Mouse (Mus musculus): ENCODE measurements at regions not wholly inside any gene's neighbourhood (a gene's known extent, or its start where the extent isn't known, plus 50 kb on each side); places are given as distances from the start of the nearest gene placed in this dataset.

DNA sequence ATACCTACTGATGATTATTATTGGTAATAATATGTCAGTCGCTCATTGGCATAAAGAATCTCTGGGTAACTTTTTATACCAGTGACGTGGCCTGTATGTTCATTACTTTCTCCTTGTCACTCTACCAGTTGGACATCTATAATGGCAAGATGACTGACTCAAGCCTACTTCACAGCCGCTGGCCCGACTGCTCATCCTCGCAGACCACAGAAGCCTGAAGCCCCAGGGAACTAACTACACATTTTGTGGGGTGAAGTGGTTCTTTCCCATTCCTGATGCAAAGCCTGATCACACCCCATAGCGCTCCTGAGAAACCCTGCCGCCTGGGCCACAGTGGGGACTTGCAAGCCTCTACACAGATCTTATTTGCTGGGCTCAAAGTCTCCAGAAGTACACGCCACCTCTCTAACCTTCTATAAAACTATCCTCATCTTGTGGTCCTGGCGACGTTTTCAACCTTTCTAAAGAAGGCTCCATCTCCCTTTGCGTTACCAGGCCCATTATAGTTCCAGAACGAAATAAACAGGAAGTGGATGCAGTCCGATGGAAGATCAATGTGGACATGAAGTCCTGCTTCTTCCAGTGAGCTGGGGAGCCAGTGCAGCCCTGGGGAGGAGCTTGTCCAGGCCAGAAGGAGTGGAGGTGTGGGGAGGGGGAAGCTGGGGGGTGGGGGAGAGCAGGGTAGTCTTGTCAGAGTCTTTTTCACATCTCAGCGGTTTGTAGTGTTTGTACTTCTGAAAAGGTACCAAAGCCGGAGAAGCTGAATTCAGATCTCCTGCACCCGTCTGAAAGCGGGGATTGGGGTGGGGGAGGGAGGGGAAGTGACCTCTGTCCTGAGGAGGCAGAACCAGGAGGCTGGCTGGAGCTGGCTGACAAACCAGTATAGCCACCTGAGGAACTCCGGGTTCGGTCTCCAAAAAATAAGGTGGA, 84.9 kb downstream of the Irs2 start:
- Histone ChIP-seq H3K4me2 (ENCODE audit: low read depth, low read length) (no peak overlapping the region), H3K4me3 (ENCODE audit: low read depth, low read length) (no peak overlapping the region), H3K4me1 (ENCODE audit: control insufficient read depth, insufficient read depth, low read length) (peaks cover 62% of the 10 kb centered on the region), H3K27ac (replicated peaks; ENCODE audit: low read depth, low read length) (peak overlapping the region; percentile 83), H3K36me3 (ENCODE audit: control insufficient read depth, insufficient read depth, low read length) (no peaks in the 10 kb centered on the region), H3K9me3 (ENCODE audit: control insufficient read depth, low read length) (no peaks in the 10 kb centered on the region), H3K27me3 (replicated peaks; ENCODE audit: control insufficient read depth, insufficient read depth, low read length) (no peaks in the 10 kb centered on the region), H3K9ac (ENCODE audit: low read depth, low read length) (peak overlapping the region; percentile 23; the same call in 1 of the 2 replicates)
- DNase-seq (ENCODE audit: low spot score) (no peak), ATAC-seq (ENCODE audit: low read depth) (no peak)
- 42% methylated on average over 18 of the region's 19 CpGs for WGBS

DNA sequence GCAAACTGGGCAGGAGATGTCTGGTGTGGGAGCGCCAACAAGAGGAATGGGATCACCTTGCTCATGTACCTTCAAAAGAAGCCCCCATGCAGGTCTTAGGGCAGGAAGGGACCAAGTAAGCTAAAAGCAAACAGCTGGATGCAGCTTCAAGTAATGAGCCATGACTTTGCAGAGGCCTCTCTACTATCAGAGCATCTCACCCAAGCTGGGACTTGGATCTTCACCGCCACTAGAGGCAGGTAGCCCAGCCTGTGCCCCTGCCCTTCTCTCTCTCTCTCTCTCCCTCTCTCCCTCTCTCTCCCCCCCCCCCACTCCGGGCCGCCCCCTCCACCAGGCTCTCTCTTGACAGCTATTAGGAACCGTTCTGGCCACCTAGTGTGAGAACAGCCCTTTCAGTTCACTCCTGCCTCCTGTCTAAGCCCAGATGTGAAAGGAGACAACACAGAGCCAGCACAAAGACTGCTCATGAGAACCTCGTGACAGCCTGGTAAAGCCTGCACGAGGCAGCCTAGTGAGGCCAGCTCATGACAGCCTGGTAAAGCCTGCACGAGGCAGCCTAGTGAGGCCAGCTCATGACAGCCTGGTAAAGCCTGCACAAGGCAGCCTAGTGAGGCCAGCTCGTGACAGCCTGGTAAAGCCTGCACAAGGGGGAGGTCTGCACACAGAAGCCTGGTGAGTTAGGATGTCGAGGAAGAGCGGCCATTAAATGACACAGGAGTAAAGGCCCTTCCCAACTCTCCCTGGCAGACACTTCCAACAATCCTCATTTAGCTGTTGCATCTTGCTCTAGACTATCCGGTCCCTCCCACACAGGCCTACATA, 85.8 kb downstream of the Irs2 start:
- Histone ChIP-seq H3K9ac (ENCODE audit: low read depth, low read length) (no peak overlapping the region), H3K4me1 (ENCODE audit: control insufficient read depth, insufficient read depth, low read length) (peaks cover 59% of the 10 kb centered on the region), H3K4me3 (ENCODE audit: low read depth, low read length) (no peak overlapping the region), H3K27me3 (replicated peaks; ENCODE audit: control insufficient read depth, insufficient read depth, low read length) (no peaks in the 10 kb centered on the region), H3K4me2 (ENCODE audit: low read depth, low read length) (no peak overlapping the region), H3K9me3 (ENCODE audit: control insufficient read depth, low read length) (no peaks in the 10 kb centered on the region), H3K27ac (replicated peaks; ENCODE audit: low read depth, low read length) (no peak overlapping the region; the same call in 1 of the 2 replicates), H3K36me3 (ENCODE audit: control insufficient read depth, insufficient read depth, low read length) (no peaks in the 10 kb centered on the region)
- 44% methylated on average over 11 of the region's 12 CpGs for whole genome bisulfite sequencing
- no peak for DNase-seq (ENCODE audit: low spot score)
- no peak for ATAC-seq (ENCODE audit: low read depth)

DNA sequence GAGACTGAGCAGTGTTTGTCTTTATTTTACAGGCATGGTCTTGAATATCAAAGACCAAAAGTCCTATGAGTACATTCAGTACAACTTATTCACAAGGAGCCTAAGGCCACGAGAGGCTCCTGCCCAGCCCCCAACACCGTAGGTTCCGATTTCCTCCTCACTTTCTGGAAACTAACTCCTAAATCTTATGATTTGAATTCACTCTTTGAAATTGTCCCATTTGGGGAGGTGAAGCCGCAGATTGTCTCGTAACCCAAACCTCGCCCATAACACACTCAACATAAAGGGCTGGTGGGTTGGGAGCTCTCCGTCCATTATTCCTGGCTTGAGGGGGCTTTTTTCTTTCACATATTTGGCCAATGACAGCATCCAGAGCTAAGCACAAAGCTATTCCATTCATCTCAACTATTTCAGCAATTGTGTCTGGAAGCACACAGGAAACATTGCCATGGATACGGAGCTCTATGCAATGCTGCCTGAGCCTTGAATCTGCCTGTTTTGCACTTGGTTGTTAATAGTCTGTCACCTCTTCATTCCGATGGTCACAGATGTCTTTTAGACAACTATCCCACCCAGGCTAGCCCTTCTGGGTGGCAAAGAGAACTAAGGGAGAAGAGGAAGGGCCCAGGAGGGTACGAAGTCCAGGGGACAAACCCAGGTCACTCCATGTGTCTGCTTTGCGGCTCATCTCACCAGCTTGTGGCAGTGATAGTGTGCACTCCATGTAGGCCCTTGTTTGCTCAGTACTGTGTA, 86.6 kb downstream of the Irs2 start:
- no peak overlapping the region for H3K9ac ChIP-seq (ENCODE audit: low read depth, low read length)
- no peaks in the 10 kb centered on the region for H3K27me3 ChIP-seq (replicated peaks; ENCODE audit: control insufficient read depth, insufficient read depth, low read length)
- no peak overlapping the region; the same call in 1 of the 2 replicates for H3K27ac ChIP-seq (replicated peaks; ENCODE audit: low read depth, low read length)
- peak; percentile 53; the same call in 1 of the 2 replicates for ATAC-seq (ENCODE audit: low read depth)
- no peaks in the 10 kb centered on the region for H3K9me3 ChIP-seq (ENCODE audit: control insufficient read depth, low read length)
- H3K4me3 ChIP-seq (ENCODE audit: low read depth, low read length): no peak overlapping the region
- 30% methylated on average over 11 of the region's 11 CpGs for WGBS
- no peaks in the 10 kb centered on the region for H3K36me3 ChIP-seq (ENCODE audit: control insufficient read depth, insufficient read depth, low read length)
- no peak overlapping the region for H3K4me2 ChIP-seq (ENCODE audit: low read depth, low read length)
- H3K4me1 ChIP-seq (ENCODE audit: control insufficient read depth, insufficient read depth, low read length): peaks cover 55% of the 10 kb centered on the region
- peak; percentile 84 for DNase-seq (ENCODE audit: low spot score)

DNA sequence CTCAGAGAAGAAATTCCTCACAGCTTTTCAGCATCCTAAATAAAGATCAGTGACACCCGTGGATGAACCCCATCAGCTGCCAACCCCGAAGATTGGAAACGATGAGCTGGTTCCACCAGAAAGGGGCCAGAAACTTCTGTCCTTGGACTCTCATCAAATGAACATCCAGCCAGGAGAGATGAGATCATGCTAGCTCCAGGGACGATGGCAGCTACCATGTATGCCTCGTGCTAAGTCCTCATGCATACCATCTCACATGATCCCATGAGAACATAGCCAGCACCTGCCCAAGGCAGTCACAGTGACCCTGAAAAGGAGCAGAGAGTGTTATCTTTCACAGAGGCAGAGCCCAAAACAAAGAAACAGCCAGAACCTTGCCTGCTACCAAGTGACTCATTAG, 88.6 kb downstream of the Irs2 start:
- no peaks in the 10 kb centered on the region for H3K36me3 ChIP-seq (ENCODE audit: control insufficient read depth, insufficient read depth, low read length)
- ATAC-seq (ENCODE audit: low read depth) (no peak), DNase-seq (ENCODE audit: low spot score) (no peak)
- no peaks in the 10 kb centered on the region for H3K9me3 ChIP-seq (ENCODE audit: control insufficient read depth, low read length)
- no peaks in the 10 kb centered on the region for H3K27me3 ChIP-seq (replicated peaks; ENCODE audit: control insufficient read depth, insufficient read depth, low read length)
- H3K27ac ChIP-seq (replicated peaks; ENCODE audit: low read depth, low read length): no peak overlapping the region
- H3K9ac ChIP-seq (ENCODE audit: low read depth, low read length): no peak overlapping the region
- H3K4me3 ChIP-seq (ENCODE audit: low read depth, low read length): no peak overlapping the region
- peaks cover 35% of the 10 kb centered on the region for H3K4me1 ChIP-seq (ENCODE audit: control insufficient read depth, insufficient read depth, low read length)
- WGBS: 78% methylated on average over 5 of the region's 5 CpGs
- no peak overlapping the region for H3K4me2 ChIP-seq (ENCODE audit: low read depth, low read length)

DNA sequence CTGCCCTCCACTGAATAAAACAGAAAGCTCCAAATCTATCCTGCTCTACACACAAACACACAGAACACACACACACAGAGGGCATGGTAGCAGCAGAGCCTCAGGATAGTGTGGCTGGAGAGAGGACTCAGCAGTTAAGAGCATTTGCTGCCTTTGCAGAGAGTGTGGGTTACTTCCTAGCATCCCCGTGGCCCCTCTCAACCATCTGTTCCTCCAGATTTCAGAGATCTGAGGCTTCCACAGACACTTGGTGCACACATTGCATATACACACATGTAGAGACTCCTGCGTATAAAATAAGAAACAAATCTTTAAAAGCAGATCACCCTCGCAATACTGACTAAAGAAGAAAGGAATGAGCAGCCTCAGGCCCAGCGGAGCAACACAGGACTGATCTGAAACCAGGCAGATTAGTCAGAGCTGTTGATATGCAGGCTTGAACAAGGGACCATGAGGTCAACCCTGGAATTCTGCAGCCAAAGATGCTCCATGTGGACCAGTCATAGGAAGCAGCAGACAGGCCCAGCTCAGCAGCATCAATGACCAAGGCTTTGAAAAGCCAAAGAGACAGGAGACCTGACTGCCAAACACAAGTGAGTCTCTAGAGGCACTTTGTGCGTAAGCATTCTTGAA, 89.7 kb downstream of the Irs2 start:
- WGBS: 71% methylated on average over 5 of the region's 5 CpGs
- H3K27me3 ChIP-seq (replicated peaks; ENCODE audit: control insufficient read depth, insufficient read depth, low read length): no peaks in the 10 kb centered on the region
- no peak overlapping the region for H3K4me3 ChIP-seq (ENCODE audit: low read depth, low read length)
- peaks cover 26% of the 10 kb centered on the region for H3K4me1 ChIP-seq (ENCODE audit: control insufficient read depth, insufficient read depth, low read length)
- H3K4me2 ChIP-seq (ENCODE audit: low read depth, low read length): no peak overlapping the region
- H3K36me3 ChIP-seq (ENCODE audit: control insufficient read depth, insufficient read depth, low read length): no peaks in the 10 kb centered on the region
- DNase-seq (ENCODE audit: low spot score) (no peak), ATAC-seq (ENCODE audit: low read depth) (no peak)
- H3K27ac ChIP-seq (replicated peaks; ENCODE audit: low read depth, low read length): no peak overlapping the region
- no peak overlapping the region for H3K9ac ChIP-seq (ENCODE audit: low read depth, low read length)
- H3K9me3 ChIP-seq (ENCODE audit: control insufficient read depth, low read length): no peaks in the 10 kb centered on the region

DNA sequence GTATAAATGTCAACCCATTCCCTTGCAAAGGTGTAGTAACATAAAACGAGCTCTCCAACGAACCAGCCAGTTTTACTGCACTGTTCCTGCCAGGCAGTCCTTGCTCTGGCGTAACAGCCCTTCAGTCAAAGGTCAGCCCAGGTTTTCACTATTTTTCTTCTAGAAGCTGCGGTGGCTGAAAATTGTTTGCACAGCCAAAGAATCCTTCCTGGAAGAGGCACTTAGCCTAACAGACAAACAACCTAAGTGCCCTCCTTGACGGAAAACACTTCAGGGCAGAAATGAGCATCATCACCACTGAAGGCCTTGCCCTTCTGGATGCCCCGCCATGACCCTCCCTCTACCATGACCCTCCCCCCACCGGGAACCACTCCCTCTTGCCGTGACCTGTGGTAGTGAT, 93.6 kb downstream of the Irs2 start:
- ATAC-seq (ENCODE audit: low read depth) (no peak), DNase-seq (ENCODE audit: low spot score) (no peak)
- no peaks in the 10 kb centered on the region for H3K9me3 ChIP-seq (ENCODE audit: control insufficient read depth, low read length)
- H3K27me3 ChIP-seq (replicated peaks; ENCODE audit: control insufficient read depth, insufficient read depth, low read length): no peaks in the 10 kb centered on the region
- no peak overlapping the region for H3K4me2 ChIP-seq (ENCODE audit: low read depth, low read length)
- no peaks in the 10 kb centered on the region for H3K4me1 ChIP-seq (ENCODE audit: control insufficient read depth, insufficient read depth, low read length)
- no peak overlapping the region for H3K27ac ChIP-seq (replicated peaks; ENCODE audit: low read depth, low read length)
- H3K9ac ChIP-seq (ENCODE audit: low read depth, low read length): no peak overlapping the region
- WGBS: 75% methylated on average over 8 of the region's 8 CpGs
- no peaks in the 10 kb centered on the region for H3K36me3 ChIP-seq (ENCODE audit: control insufficient read depth, insufficient read depth, low read length)
- H3K4me3 ChIP-seq (ENCODE audit: low read depth, low read length): no peak overlapping the region

DNA sequence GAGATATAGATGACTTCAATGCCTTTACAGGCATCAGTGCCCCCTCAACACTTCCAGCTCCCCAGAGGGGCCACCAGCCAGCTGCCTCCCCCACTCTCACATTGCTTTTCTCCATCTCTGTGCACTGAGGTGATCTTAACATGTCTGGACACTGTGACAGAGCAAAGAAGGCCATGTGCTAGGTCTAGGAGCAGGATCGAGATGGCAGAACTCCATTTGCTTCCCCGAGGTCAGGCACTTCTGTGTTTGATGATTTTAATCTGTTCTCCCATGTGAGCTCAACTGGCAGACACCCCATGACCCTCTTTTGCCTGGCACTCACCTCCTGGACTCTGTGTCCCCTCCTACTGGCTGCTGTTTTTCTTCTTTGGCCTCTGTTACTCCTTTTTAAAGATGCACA, 95.8 kb downstream of the Irs2 start:
- DNase-seq (ENCODE audit: low spot score): no peak
- Histone ChIP-seq H3K4me3 (ENCODE audit: low read depth, low read length) (no peak overlapping the region), H3K27me3 (replicated peaks; ENCODE audit: control insufficient read depth, insufficient read depth, low read length) (no peaks in the 10 kb centered on the region), H3K27ac (replicated peaks; ENCODE audit: low read depth, low read length) (no peak overlapping the region), H3K9me3 (ENCODE audit: control insufficient read depth, low read length) (no peaks in the 10 kb centered on the region), H3K4me1 (ENCODE audit: control insufficient read depth, insufficient read depth, low read length) (no peaks in the 10 kb centered on the region), H3K36me3 (ENCODE audit: control insufficient read depth, insufficient read depth, low read length) (no peaks in the 10 kb centered on the region), H3K4me2 (ENCODE audit: low read depth, low read length) (no peak overlapping the region), H3K9ac (ENCODE audit: low read depth, low read length) (no peak overlapping the region)
- WGBS: 44% methylated on average over 2 of the region's 2 CpGs
- ATAC-seq (ENCODE audit: low read depth): no peak; the same call in 1 of the 2 replicates

DNA sequence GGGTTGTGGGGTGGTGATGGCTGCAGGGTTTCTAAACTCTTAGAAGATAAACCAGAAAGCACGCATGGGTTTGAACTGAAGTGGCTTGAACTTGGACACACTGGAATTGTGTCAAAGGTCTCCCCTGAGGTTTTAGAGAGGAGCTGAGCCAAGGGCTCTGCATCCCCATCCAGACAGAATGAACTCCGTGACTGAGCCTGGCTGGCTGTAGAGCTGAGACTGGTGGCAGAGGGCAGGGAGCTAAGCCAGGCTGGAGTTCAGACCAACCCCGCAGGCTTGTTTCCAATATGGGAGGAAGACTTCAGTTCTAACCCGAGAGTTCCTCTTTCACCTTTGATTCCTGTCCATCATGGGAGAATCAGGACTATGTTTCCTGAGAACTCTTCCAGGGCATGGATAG, 96.9 kb downstream of the Irs2 start:
- Histone ChIP-seq H3K27me3 (replicated peaks; ENCODE audit: control insufficient read depth, insufficient read depth, low read length) (no peaks in the 10 kb centered on the region), H3K27ac (replicated peaks; ENCODE audit: low read depth, low read length) (no peak overlapping the region), H3K4me2 (ENCODE audit: low read depth, low read length) (no peak overlapping the region), H3K4me3 (ENCODE audit: low read depth, low read length) (no peak overlapping the region), H3K4me1 (ENCODE audit: control insufficient read depth, insufficient read depth, low read length) (no peaks in the 10 kb centered on the region), H3K9ac (ENCODE audit: low read depth, low read length) (no peak overlapping the region), H3K36me3 (ENCODE audit: control insufficient read depth, insufficient read depth, low read length) (no peaks in the 10 kb centered on the region), H3K9me3 (ENCODE audit: control insufficient read depth, low read length) (no peaks in the 10 kb centered on the region)
- DNase-seq (ENCODE audit: low spot score) (no peak), ATAC-seq (ENCODE audit: low read depth) (no peak)
- WGBS: 90% methylated on average over 4 of the region's 4 CpGs
